Mouse (Mus musculus): ENCODE measurements around the gene Arsg. TPM values are rescaled to one million over a fixed set of nuclear protein-coding genes. Genes with fewer than 3 reads are reported as not detected.

Arsg gene
- 2.7 and 3.2 TPM in 2 replicates for polyA plus RNA-seq (2014; fragmentation: Nextera tagmentation; extraction: Ambion mirVana)

DNA sequence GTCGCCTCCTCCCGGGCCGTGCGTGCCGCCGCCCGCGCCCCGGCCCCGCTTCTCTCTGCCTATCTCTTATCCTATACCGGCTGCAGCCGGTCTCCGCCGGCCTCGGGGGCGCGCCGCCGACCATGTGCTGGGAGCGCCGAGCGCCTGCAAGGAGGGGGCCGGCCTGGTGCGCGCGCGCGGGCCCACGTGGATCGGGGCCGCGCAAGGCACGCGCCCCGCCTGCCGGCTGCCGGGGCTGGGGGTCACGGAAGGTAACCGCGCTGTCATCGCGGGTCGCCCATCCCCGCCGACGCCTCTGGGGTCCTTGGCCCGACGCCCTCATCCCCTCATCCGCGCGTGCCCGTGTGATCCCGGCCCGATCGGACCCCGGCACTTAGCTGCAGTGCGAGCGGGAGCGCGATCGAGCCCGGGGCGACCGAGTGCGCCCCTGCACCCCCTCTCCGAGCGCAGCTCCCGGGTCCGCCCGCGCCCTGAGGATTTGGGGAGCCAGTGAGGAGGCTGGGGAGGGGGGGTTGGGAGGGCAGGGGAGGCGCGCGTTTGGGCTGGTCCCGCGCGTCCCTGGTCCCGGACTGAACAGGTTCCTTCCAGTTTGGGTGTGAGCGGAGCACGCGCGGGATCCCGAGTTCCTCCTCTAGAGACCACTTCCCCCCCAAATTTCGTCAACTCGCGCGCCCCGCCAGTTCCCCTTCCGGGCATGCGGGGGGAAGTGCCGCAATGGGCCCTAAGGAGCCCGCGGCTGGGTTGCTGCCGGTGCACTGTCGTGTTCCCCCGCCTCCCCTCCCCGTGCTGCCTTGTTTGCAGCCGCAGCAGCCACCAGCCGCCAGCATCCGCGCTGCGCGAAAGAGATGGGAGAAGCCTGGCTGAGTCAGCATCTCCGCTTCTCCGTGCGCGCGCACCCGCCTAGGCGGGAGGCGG lies at the start of gene Arsg, which contains the start of gene Slc16a6:
TSS of gene Arsg (plus strand) at position 204 of the 915 bp plus-strand sequence.
TSS of gene Slc16a6 (minus strand) at position 428 of the 915 bp plus-strand sequence.
- peaks cover 16% of the 10 kb centered on the region; the same call in 1 of the 2 replicates for H3K4me1 ChIP-seq (replicated peaks; ENCODE audit: control insufficient read depth, insufficient read depth, low read length)
- DNase-seq (ENCODE audit: low spot score), result peak; percentile 95
- H3K4me2 ChIP-seq (ENCODE audit: low read depth, low read length, severe bottlenecking), result peak within 1 kb of the TSS; percentile 94
- peak within 1 kb of the TSS; percentile 85 for H3K27ac ChIP-seq (ENCODE audit: low read depth, low read length)
- no peaks in the 10 kb centered on the region for H3K9me3 ChIP-seq (ENCODE audit: control insufficient read depth, low read length)
- H3K9ac ChIP-seq (ENCODE audit: low read length), result peak within 1 kb of the TSS; percentile 94
- ATAC-seq (replicated peaks; ENCODE audit: low FRiP score), result peak; percentile 90
- WGBS, result under 1% methylated on average over 111 of the region's 111 CpGs
- peak within 1 kb of the TSS; percentile 76 for H3K4me3 ChIP-seq (ENCODE audit: low read depth, low read length)
- no peaks in the 10 kb centered on the region for H3K27me3 ChIP-seq (ENCODE audit: control insufficient read depth, insufficient read depth, low read length)
- no peaks in the 10 kb centered on the region for H3K36me3 ChIP-seq (ENCODE audit: control insufficient read depth, insufficient read depth, low read length)

- H3K36me3 ChIP-seq (ENCODE audit: control insufficient read depth, insufficient read depth, low read length), result no peaks in the 10 kb centered on the region; the same call in 1 of the 2 replicates
- H3K27ac ChIP-seq (ENCODE audit: low read depth, low read length), result peak within 1 kb of the TSS; percentile 70
- WGBS, result under 1% methylated on average over 65 of the region's 65 CpGs
- ATAC-seq (replicated peaks; ENCODE audit: low FRiP score), result peak; percentile 97
- peak within 1 kb of the TSS; percentile 52 for H3K4me3 ChIP-seq (ENCODE audit: low read depth, low read length)
- H3K4me1 ChIP-seq (replicated peaks; ENCODE audit: control insufficient read depth, insufficient read depth, low read length), result no peaks in the 10 kb centered on the region; the same call in 1 of the 2 replicates
- H3K9ac ChIP-seq (ENCODE audit: low read length), result peak within 1 kb of the TSS; percentile 68
- peak within 1 kb of the TSS; percentile 63 for H3K4me2 ChIP-seq (ENCODE audit: low read depth, low read length, severe bottlenecking)
- no peaks in the 10 kb centered on the region for H3K9me3 ChIP-seq (ENCODE audit: control insufficient read depth, low read length)
- DNase-seq (ENCODE audit: low spot score), result peak; percentile 100
- no peaks in the 10 kb centered on the region for H3K27me3 ChIP-seq (ENCODE audit: control insufficient read depth, insufficient read depth, low read length)
Observed at GRCm38 (mm10) chr11:109425392-109426271, 47.5 kb upstream of the Arsg start, which contains the start of gene Amz2. Gene Amz2 (plus strand): TSS chr11:109425946.

DNA sequence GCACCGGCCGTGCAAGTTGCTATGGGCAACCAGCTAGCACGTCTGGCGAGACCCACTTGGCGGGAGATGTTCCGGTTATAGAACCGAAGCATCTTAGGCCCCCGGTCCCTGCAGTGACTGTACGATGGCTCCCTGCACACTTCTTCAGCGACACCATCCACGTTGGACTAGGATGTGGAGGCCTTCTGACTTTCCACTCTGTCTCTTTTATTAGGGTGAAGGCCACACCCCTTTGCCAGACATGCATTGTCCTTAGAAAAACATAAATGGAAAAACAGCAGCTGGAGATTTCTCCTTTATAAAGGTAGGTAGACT lies 46.9 kb upstream of the Arsg start:
- Histone ChIP-seq H3K36me3 (ENCODE audit: control insufficient read depth, insufficient read depth, low read length) (no peaks in the 10 kb centered on the region; the same call in 1 of the 2 replicates), H3K4me1 (replicated peaks; ENCODE audit: control insufficient read depth, insufficient read depth, low read length) (no peaks in the 10 kb centered on the region; the same call in 1 of the 2 replicates), H3K4me2 (ENCODE audit: low read depth, low read length, severe bottlenecking) (peak overlapping the region; percentile 63), H3K27me3 (ENCODE audit: control insufficient read depth, insufficient read depth, low read length) (no peaks in the 10 kb centered on the region), H3K9ac (ENCODE audit: low read length) (peak overlapping the region; percentile 68), H3K4me3 (ENCODE audit: low read depth, low read length) (peak overlapping the region; percentile 52), H3K9me3 (ENCODE audit: control insufficient read depth, low read length) (no peaks in the 10 kb centered on the region), H3K27ac (ENCODE audit: low read depth, low read length) (peak overlapping the region; percentile 70)
- no peak for DNase-seq (ENCODE audit: low spot score)
- 0% methylated on average over 11 of the region's 11 CpGs for WGBS
- ATAC-seq (replicated peaks; ENCODE audit: low FRiP score), result no peak

- no peaks in the 10 kb centered on the region; the same call in 1 of the 2 replicates for H3K4me1 ChIP-seq (replicated peaks; ENCODE audit: control insufficient read depth, insufficient read depth, low read length)
- no peak overlapping the region for H3K27ac ChIP-seq (ENCODE audit: low read depth, low read length)
- no peaks in the 10 kb centered on the region for H3K27me3 ChIP-seq (ENCODE audit: control insufficient read depth, insufficient read depth, low read length)
- no peak overlapping the region for H3K4me3 ChIP-seq (ENCODE audit: low read depth, low read length)
- no peak overlapping the region for H3K4me2 ChIP-seq (ENCODE audit: low read depth, low read length, severe bottlenecking)
- H3K9me3 ChIP-seq (ENCODE audit: control insufficient read depth, low read length), result no peaks in the 10 kb centered on the region
- DNase-seq (ENCODE audit: low spot score) (no peak), ATAC-seq (replicated peaks; ENCODE audit: low FRiP score) (no peak)
- no peaks in the 10 kb centered on the region; the same call in 1 of the 2 replicates for H3K36me3 ChIP-seq (ENCODE audit: control insufficient read depth, insufficient read depth, low read length)
- WGBS, result 96% methylated on average over 5 of the region's 5 CpGs
- no peak overlapping the region for H3K9ac ChIP-seq (ENCODE audit: low read length)
Observed at GRCm38 (mm10) chr11:109427353-109427752, 45.8 kb upstream of the Arsg start.

DNA sequence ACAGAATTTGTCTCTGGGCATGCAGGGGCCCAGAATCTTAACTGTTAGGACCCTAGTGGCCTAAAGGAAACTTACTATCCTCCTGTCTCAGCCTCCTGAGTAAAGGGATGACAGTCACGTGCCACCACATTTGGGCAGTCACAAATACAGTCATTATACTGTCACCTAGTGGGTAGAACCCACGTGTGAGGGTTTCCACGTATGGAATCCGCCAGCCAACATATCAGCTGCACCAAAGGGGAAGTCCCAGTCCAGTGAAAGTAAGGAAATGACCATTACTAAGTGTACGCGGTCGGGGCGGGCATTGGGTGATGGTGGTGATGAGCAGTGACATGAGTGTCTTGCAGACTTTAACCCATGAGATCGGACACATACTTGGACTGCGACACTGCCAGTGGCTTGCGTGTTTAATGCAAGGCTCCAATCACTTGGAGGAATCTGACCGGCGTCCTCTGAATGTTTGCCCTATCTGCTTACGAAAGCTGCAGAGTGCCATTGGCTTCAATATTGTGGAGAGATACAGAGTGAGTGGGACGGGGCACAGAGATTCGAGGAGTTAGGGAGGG lies 38.9 kb upstream of the Arsg start:
- WGBS, result 95% methylated on average over 16 of the region's 16 CpGs

GRCm38 (mm10) chr11:109436889-109437288 lies 36.3 kb upstream of the Arsg start:
- Histone ChIP-seq H3K4me3 (ENCODE audit: low read depth, low read length) (no peak overlapping the region), H3K36me3 (ENCODE audit: control insufficient read depth, insufficient read depth, low read length) (no peaks in the 10 kb centered on the region; the same call in 1 of the 2 replicates), H3K4me1 (replicated peaks; ENCODE audit: control insufficient read depth, insufficient read depth, low read length) (0 out of 2 replicates have a peak, but pooled peaks cover 4% of the 10 kb centered on the region), H3K4me2 (ENCODE audit: low read depth, low read length, severe bottlenecking) (no peak overlapping the region), H3K9me3 (ENCODE audit: control insufficient read depth, low read length) (no peaks in the 10 kb centered on the region), H3K27me3 (ENCODE audit: control insufficient read depth, insufficient read depth, low read length) (no peaks in the 10 kb centered on the region), H3K9ac (ENCODE audit: low read length) (no peak overlapping the region), H3K27ac (ENCODE audit: low read depth, low read length) (no peak overlapping the region)
- WGBS, result 74% methylated on average over 7 of the region's 8 CpGs
- DNase-seq (ENCODE audit: low spot score) (no peak), ATAC-seq (replicated peaks; ENCODE audit: low FRiP score) (no peak)

More for the DNA sequence above, 38.9 kb upstream of the Arsg start:
- no peak for ATAC-seq (replicated peaks; ENCODE audit: low FRiP score)
- Histone ChIP-seq H3K27me3 (ENCODE audit: control insufficient read depth, insufficient read depth, low read length) (no peaks in the 10 kb centered on the region), H3K4me2 (ENCODE audit: low read depth, low read length, severe bottlenecking) (no peak overlapping the region), H3K4me3 (ENCODE audit: low read depth, low read length) (no peak overlapping the region), H3K36me3 (ENCODE audit: control insufficient read depth, insufficient read depth, low read length) (no peaks in the 10 kb centered on the region; the same call in 1 of the 2 replicates), H3K27ac (ENCODE audit: low read depth, low read length) (no peak overlapping the region), H3K4me1 (replicated peaks; ENCODE audit: control insufficient read depth, insufficient read depth, low read length) (no peaks in the 10 kb centered on the region), H3K9me3 (ENCODE audit: control insufficient read depth, low read length) (no peaks in the 10 kb centered on the region), H3K9ac (ENCODE audit: low read length) (no peak overlapping the region)
- no peak for DNase-seq (ENCODE audit: low spot score)

- no peaks in the 10 kb centered on the region; the same call in 1 of the 2 replicates for H3K36me3 ChIP-seq (ENCODE audit: control insufficient read depth, insufficient read depth, low read length)
- no peak overlapping the region for H3K4me2 ChIP-seq (ENCODE audit: low read depth, low read length, severe bottlenecking)
- WGBS, result 29% methylated on average over 5 of the region's 5 CpGs
- no peak overlapping the region for H3K4me3 ChIP-seq (ENCODE audit: low read depth, low read length)
- H3K4me1 ChIP-seq (replicated peaks; ENCODE audit: control insufficient read depth, insufficient read depth, low read length), result 0 out of 2 replicates have a peak, but pooled peaks cover 4% of the 10 kb centered on the region
- no peak overlapping the region; the same call in 1 of the 2 replicates for H3K9ac ChIP-seq (ENCODE audit: low read length)
- no peak overlapping the region for H3K27ac ChIP-seq (ENCODE audit: low read depth, low read length)
- no peaks in the 10 kb centered on the region for H3K27me3 ChIP-seq (ENCODE audit: control insufficient read depth, insufficient read depth, low read length)
- no peaks in the 10 kb centered on the region for H3K9me3 ChIP-seq (ENCODE audit: control insufficient read depth, low read length)
- DNase-seq (ENCODE audit: low spot score) (no peak), ATAC-seq (replicated peaks; ENCODE audit: low FRiP score) (peak; percentile 37)
Observed at GRCm38 (mm10) chr11:109439209-109439608, 34.0 kb upstream of the Arsg start.
